Mouse (Mus musculus) lung, embryonic 14.5 days (tissue): Measurements from ENCODE around the gene Rap1a. TPM values are rescaled to one million over a fixed set of nuclear protein-coding genes. Genes with fewer than 3 reads are reported as not detected.

Source experiments
- ATAC-seq: fragments of 200-750 bp; cut with Nextera tagmentation; 2 replicates; pipeline ENCODE4 v1.8.0; 2017; ENCODE audit warnings: mild to moderate bottlenecking, moderate TSS enrichment, moderate library complexity; ENCODE audit not compliant: insufficient read depth
- DNase-seq: peaks from one replicate; pipeline ENCODE4 v3.0.0-alpha.2; 2015
- H3K27ac ChIP-seq: fragments of 300-500 bp; sonication (generic); 2 replicates; pipeline ENCODE4 v1.5.1; 2014; ENCODE audit warnings: low read depth, mild to moderate bottlenecking, moderate library complexity
- H3K27me3 ChIP-seq: fragments of 300-500 bp; sonication (generic); 2 replicates; pipeline ENCODE4 v1.6.1; 2014; ENCODE audit warnings: low read length, control low read depth; ENCODE audit not compliant: insufficient read depth
- H3K36me3 ChIP-seq: fragments of 300-500 bp; sonication (generic); 2 replicates; pipeline ENCODE4 v1.6.1; 2014; ENCODE audit warnings: control low read depth; ENCODE audit not compliant: insufficient read depth
- H3K4me1 ChIP-seq: fragments of 300-500 bp; sonication (generic); 2 replicates; pipeline ENCODE4 v1.6.1; 2014; ENCODE audit warnings: antibody characterized with exemption, control low read depth; ENCODE audit not compliant: insufficient read depth
- H3K4me2 ChIP-seq: fragments of 300-500 bp; sonication (generic); 2 replicates; pipeline ENCODE4 v1.6.1; 2014; ENCODE audit warnings: mild to moderate bottlenecking
- H3K4me3 ChIP-seq: fragments of 300-500 bp; sonication (generic); 2 replicates; pipeline ENCODE4 v1.5.1; 2014; ENCODE audit warnings: low read depth, low read length
- H3K9ac ChIP-seq: fragments of 300-500 bp; sonication (generic); 2 replicates; pipeline ENCODE4 v1.6.1; 2014
- H3K9me3 ChIP-seq: fragments of 300-500 bp; sonication (generic); 2 replicates; pipeline ENCODE4 v1.6.1; 2016; ENCODE audit warnings: low read depth, low read length, control low read depth
- CTCF ChIP-seq: IDR thresholded peaks from 2 replicates; pipeline ENCODE4 v1.5.1; 2016; ENCODE audit warnings: antibody characterized with exemption, low read depth
- WGBS: fragments of 180-500 bp; shearing (Covaris S2); extraction: QIAGEN DNeasy Blood & Tissue Kit; methylation state at CpG from one replicate; pipeline ENCODE4 v1.1.7; 2014; 5-methylcytosine and 5-hydroxymethylcytosine counted together
- polyA plus RNA-seq: library from polyadenylated mRNA; unstranded; fragments of >200 nt; fragmentation: Nextera tagmentation; extraction: Ambion mirVana; gene quantifications from 2 replicates; pipeline ENCODE4 v1.2.1, GENCODE M21; 2014

The Rap1a gene
- polyA plus RNA-seq, 1 experiment from 2014 or later = 95.5 TPM

- H3K27ac ChIP-seq = no peak overlapping the region
- DNase-seq (peak; percentile 86), ATAC-seq (no peak)
- no peak overlapping the region for H3K4me3 ChIP-seq
- H3K9ac ChIP-seq = no peak overlapping the region
- no peak overlapping the region for H3K4me2 ChIP-seq
- WGBS = 3% methylated on average over 1 of the region's 1 CpGs
- peaks cover 17% of the 10 kb centered on the region for H3K36me3 ChIP-seq
- H3K4me1 ChIP-seq = no peaks in the 10 kb centered on the region
- no peaks in the 10 kb centered on the region for H3K9me3 ChIP-seq
- no peaks in the 10 kb centered on the region for H3K27me3 ChIP-seq
- peak; percentile 83 for TF ChIP-seq CTCF
These were observed 75.1 kb downstream of the Rap1a start for GRCm38 (mm10) chr3:105726037-105726436.

- ATAC-seq (no peak), DNase-seq (no peak)
- Histone ChIP-seq H3K4me3 (no peak overlapping the region), H3K4me2 (no peak overlapping the region), H3K36me3 (peaks cover 5% of the 10 kb centered on the region; the same call in 1 of the 2 replicates), H3K9ac (no peak overlapping the region), H3K27ac (no peak overlapping the region), H3K9me3 (no peaks in the 10 kb centered on the region), H3K4me1 (no peaks in the 10 kb centered on the region), H3K27me3 (no peaks in the 10 kb centered on the region)
- 82% methylated on average over 3 of the region's 3 CpGs for WGBS
- no peak for TF ChIP-seq CTCF
These were observed 78.6 kb downstream of the Rap1a start for GRCm38 (mm10) chr3:105722510-105722909.

- no peak for DNase-seq
- no peaks in the 10 kb centered on the region for H3K27me3 ChIP-seq
- WGBS = 67% methylated on average over 2 of the region's 2 CpGs
- no peak for ATAC-seq
- no peak overlapping the region for H3K4me3 ChIP-seq
- no peak overlapping the region for H3K4me2 ChIP-seq
- TF ChIP-seq CTCF = no peak
- peaks cover 3% of the 10 kb centered on the region; the same call in 1 of the 2 replicates for H3K36me3 ChIP-seq
- no peaks in the 10 kb centered on the region for H3K4me1 ChIP-seq
- no peaks in the 10 kb centered on the region for H3K9me3 ChIP-seq
- H3K27ac ChIP-seq = no peak overlapping the region
- H3K9ac ChIP-seq = no peak overlapping the region
These were observed 79.4 kb downstream of the Rap1a start for GRCm38 (mm10) chr3:105721681-105722201.

GRCm38 (mm10) chr3:105720514-105720913 is 80.6 kb downstream of the Rap1a start:
- ATAC-seq = no peak
- 54% methylated on average over 4 of the region's 4 CpGs for WGBS
- Histone ChIP-seq H3K9ac (no peak overlapping the region), H3K4me2 (no peak overlapping the region), H3K27me3 (no peaks in the 10 kb centered on the region), H3K9me3 (no peaks in the 10 kb centered on the region), H3K36me3 (peaks cover 6% of the 10 kb centered on the region; the same call in 1 of the 2 replicates), H3K27ac (no peak overlapping the region), H3K4me3 (no peak overlapping the region), H3K4me1 (no peaks in the 10 kb centered on the region)
- no peak for TF ChIP-seq CTCF
- no peak for DNase-seq

- Histone ChIP-seq H3K27ac (no peak overlapping the region), H3K36me3 (0 out of 2 replicates have a peak, but pooled peaks cover 4% of the 10 kb centered on the region), H3K4me2 (no peak overlapping the region), H3K9ac (no peak overlapping the region), H3K4me1 (no peaks in the 10 kb centered on the region), H3K9me3 (no peaks in the 10 kb centered on the region), H3K27me3 (no peaks in the 10 kb centered on the region), H3K4me3 (no peak overlapping the region)
- DNase-seq = no peak
- no peak for TF ChIP-seq CTCF
- ATAC-seq = no peak
- 72% methylated on average over 4 of the region's 4 CpGs for WGBS
These were observed 81.2 kb downstream of the Rap1a start for GRCm38 (mm10) chr3:105719979-105720378.

GRCm38 (mm10) chr3:105718746-105719145 is 82.4 kb downstream of the Rap1a start:
- DNase-seq (no peak), ATAC-seq (no peak)
- peak; percentile 16; the same call in 1 of the 2 replicates for TF ChIP-seq CTCF
- Histone ChIP-seq H3K4me3 (no peak overlapping the region), H3K27ac (no peak overlapping the region), H3K9ac (no peak overlapping the region), H3K9me3 (no peaks in the 10 kb centered on the region), H3K27me3 (no peaks in the 10 kb centered on the region), H3K36me3 (0 out of 2 replicates have a peak, but pooled peaks cover 4% of the 10 kb centered on the region), H3K4me2 (no peak overlapping the region), H3K4me1 (peaks cover 5% of the 10 kb centered on the region; the same call in 1 of the 2 replicates)
- WGBS = 28% methylated on average over 4 of the region's 4 CpGs

- peaks cover 5% of the 10 kb centered on the region; the same call in 1 of the 2 replicates for H3K4me1 ChIP-seq
- no peak for TF ChIP-seq CTCF
- WGBS = 69% methylated on average over 11 of the region's 11 CpGs
- no peak overlapping the region for H3K9ac ChIP-seq
- H3K36me3 ChIP-seq = 0 out of 2 replicates have a peak, but pooled peaks cover 4% of the 10 kb centered on the region
- no peak for ATAC-seq
- no peak overlapping the region for H3K27ac ChIP-seq
- no peaks in the 10 kb centered on the region for H3K27me3 ChIP-seq
- H3K4me3 ChIP-seq = no peak overlapping the region
- no peaks in the 10 kb centered on the region for H3K9me3 ChIP-seq
- no peak overlapping the region for H3K4me2 ChIP-seq
- DNase-seq = no peak
These were observed 83.1 kb downstream of the Rap1a start for GRCm38 (mm10) chr3:105717856-105718555.
